Mouse (Mus musculus) lung, postnatal 0 days (tissue): ENCODE measurements around the gene Olfr38.

Source experiments
- CTCF ChIP-seq: IDR thresholded peaks from 2 replicates; pipeline ENCODE4 v1.5.1; 2016; ENCODE audit warnings: antibody characterized with exemption, mild to moderate bottlenecking
- EP300 ChIP-seq: IDR thresholded peaks from 2 replicates; pipeline ENCODE4 v1.6.1; 2016; ENCODE audit warnings: antibody characterized with exemption, mild to moderate bottlenecking, control low read depth

- no peak for TF ChIP-seq CTCF
- no peak for TF ChIP-seq EP300
These were observed at the start of gene Olfr38 for GRCm38 (mm10) chr6:42756104-42756503.
